Mouse (Mus musculus): Measurements from ENCODE around the gene Ydjc. TPM values are rescaled to one million over a fixed set of nuclear protein-coding genes. Genes with fewer than 3 reads are reported as not detected.
A peak's percentile ranks its signal among the peaks of the same experiment; 100 is the strongest.

Ydjc gene
- polyA plus RNA-seq, 1 experiment from 2014 or later, result 9.1 TPM

DNA sequence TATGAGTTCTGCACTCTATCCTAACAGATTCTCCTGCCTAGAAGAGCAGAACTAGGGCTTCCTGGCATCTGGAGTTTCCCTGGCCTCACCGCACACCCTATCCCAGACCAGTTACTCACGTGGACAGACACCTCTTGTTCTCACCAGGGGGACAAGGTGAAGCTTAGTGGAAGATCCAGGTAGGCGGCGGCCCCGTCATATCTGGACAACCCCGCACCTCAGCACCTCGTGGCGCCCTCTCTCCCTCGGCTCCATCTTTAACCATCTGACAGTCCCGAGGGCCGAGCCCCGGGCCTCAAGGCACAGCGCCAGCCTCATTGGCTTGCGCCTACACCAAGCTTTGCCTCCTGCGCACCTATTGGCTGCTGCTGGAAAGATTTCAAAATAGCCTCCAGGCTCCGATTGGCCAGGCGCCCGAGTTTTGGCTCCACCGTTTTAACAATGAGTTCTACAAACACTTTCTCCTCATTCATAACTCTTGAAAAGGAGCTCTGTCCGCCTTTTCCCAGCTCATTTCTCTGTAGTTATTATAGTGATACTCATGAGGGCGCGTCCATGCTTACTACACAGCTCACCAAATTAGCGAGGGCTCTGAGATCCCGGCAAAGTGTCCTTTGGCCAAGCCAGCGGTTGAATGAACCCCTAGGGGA lies 19.4 kb upstream of the Ydjc start, which contains the start of gene 2610318N02Rik:
TSS of gene 2610318N02Rik (minus strand) at position 297 of the 650 bp plus-strand sequence.
- peak within 1 kb of the TSS; percentile 71 for H3K27ac ChIP-seq (ENCODE audit: low read depth, low read length)
- WGBS, result under 1% methylated on average over 25 of the region's 25 CpGs
- H3K9me3 ChIP-seq (ENCODE audit: control insufficient read depth, low read length), result no peaks in the 10 kb centered on the region
- H3K4me1 ChIP-seq (ENCODE audit: control insufficient read depth, insufficient read depth, low read length), result peaks cover 12% of the 10 kb centered on the region; the same call in 1 of the 2 replicates
- peaks cover 23% of the 10 kb centered on the region for H3K36me3 ChIP-seq (ENCODE audit: control insufficient read depth, insufficient read depth, low read length)
- H3K9ac ChIP-seq (ENCODE audit: low read depth, low read length), result peak within 1 kb of the TSS; percentile 86
- peak; percentile 95 for ATAC-seq (ENCODE audit: low FRiP score, low TSS enrichment)
- peak within 1 kb of the TSS; percentile 81 for H3K4me2 ChIP-seq (replicated peaks; ENCODE audit: low read depth, low read length)
- H3K4me3 ChIP-seq (ENCODE audit: low read length), result peak within 1 kb of the TSS; percentile 65
- no peaks in the 10 kb centered on the region for H3K27me3 ChIP-seq (ENCODE audit: control insufficient read depth, insufficient read depth, low read length)

GRCm38 (mm10) chr16:17127292-17127691 lies 17.1 kb upstream of the Ydjc start:
- ATAC-seq (ENCODE audit: low FRiP score, low TSS enrichment), result no peak
- Histone ChIP-seq H3K27ac (ENCODE audit: low read depth, low read length) (no peak overlapping the region), H3K9me3 (ENCODE audit: control insufficient read depth, low read length) (no peaks in the 10 kb centered on the region), H3K4me3 (ENCODE audit: low read length) (no peak overlapping the region), H3K36me3 (ENCODE audit: control insufficient read depth, insufficient read depth, low read length) (peaks cover 6% of the 10 kb centered on the region; the same call in 1 of the 2 replicates), H3K27me3 (ENCODE audit: control insufficient read depth, insufficient read depth, low read length) (no peaks in the 10 kb centered on the region), H3K9ac (ENCODE audit: low read depth, low read length) (no peak overlapping the region), H3K4me2 (replicated peaks; ENCODE audit: low read depth, low read length) (no peak overlapping the region), H3K4me1 (ENCODE audit: control insufficient read depth, insufficient read depth, low read length) (peaks cover 12% of the 10 kb centered on the region; the same call in 1 of the 2 replicates)
- WGBS, result 93% methylated on average over 1 of the region's 1 CpGs

GRCm38 (mm10) chr16:17131191-17132088 lies 13.0 kb upstream of the Ydjc start:
- Histone ChIP-seq H3K4me3 (ENCODE audit: low read length) (peak overlapping the region; percentile 73), H3K27me3 (ENCODE audit: control insufficient read depth, insufficient read depth, low read length) (no peaks in the 10 kb centered on the region), H3K4me2 (replicated peaks; ENCODE audit: low read depth, low read length) (peak overlapping the region; percentile 93), H3K9me3 (ENCODE audit: control insufficient read depth, low read length) (no peaks in the 10 kb centered on the region), H3K36me3 (ENCODE audit: control insufficient read depth, insufficient read depth, low read length) (no peaks in the 10 kb centered on the region), H3K27ac (ENCODE audit: low read depth, low read length) (peak overlapping the region; percentile 47; the same call in 1 of the 2 replicates), H3K4me1 (ENCODE audit: control insufficient read depth, insufficient read depth, low read length) (no peaks in the 10 kb centered on the region; the same call in 1 of the 2 replicates), H3K9ac (ENCODE audit: low read depth, low read length) (peak overlapping the region; percentile 77)
- peak; percentile 2 for ATAC-seq (ENCODE audit: low FRiP score, low TSS enrichment)
- 4% methylated on average over 43 of the region's 43 CpGs for WGBS

DNA sequence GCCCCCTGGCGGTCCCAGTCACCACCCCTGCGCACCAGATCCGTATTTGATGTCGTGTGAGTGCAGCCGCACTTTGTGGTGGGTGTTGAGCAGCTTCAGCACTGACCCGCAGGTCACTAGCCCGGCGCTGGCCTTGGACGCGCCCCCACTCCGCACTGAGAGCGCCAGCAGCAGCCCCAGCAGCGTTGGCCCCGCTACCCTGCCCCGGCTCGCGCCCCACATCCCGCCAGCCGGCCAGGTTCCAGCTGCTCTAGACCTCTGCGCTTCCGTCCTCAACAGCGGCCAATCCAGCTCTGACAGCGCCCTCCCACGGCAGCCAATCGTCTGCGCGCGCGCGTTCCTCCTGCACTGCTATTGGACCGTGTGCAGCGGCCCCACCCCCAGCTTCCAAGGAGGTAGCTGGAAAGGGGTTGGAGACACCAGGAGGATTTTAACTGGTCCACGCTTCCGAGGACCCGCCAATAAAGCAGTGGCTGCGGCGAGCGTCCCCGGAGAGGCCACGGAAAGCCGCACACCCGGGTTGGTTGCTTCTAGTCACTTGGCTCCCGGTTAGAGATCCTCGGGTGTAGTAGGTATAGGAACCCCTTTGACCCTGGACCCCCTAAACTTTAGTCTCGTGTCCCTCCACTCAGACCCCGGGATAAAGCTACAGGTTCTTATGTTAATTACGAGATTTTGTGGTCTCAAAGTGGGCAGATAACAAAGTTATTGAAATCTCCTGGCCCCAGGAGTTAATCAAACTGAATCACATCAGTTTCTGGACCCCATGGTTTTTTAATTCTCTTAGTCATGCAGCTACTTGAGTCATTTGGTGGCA lies 12.1 kb upstream of the Ydjc start, which contains the start of gene Sdf2l1:
TSS of gene Sdf2l1 (minus strand) at position 295 of the 817 bp plus-strand sequence.
- H3K27ac ChIP-seq (ENCODE audit: low read depth, low read length), result peak within 1 kb of the TSS; percentile 47; the same call in 1 of the 2 replicates
- H3K4me3 ChIP-seq (ENCODE audit: low read length), result peak within 1 kb of the TSS; percentile 73
- WGBS, result under 1% methylated on average over 46 of the region's 47 CpGs
- ATAC-seq (ENCODE audit: low FRiP score, low TSS enrichment), result peak; percentile 98
- peak within 1 kb of the TSS; percentile 93 for H3K4me2 ChIP-seq (replicated peaks; ENCODE audit: low read depth, low read length)
- H3K27me3 ChIP-seq (ENCODE audit: control insufficient read depth, insufficient read depth, low read length), result no peaks in the 10 kb centered on the region
- no peaks in the 10 kb centered on the region for H3K36me3 ChIP-seq (ENCODE audit: control insufficient read depth, insufficient read depth, low read length)
- peak within 1 kb of the TSS; percentile 77 for H3K9ac ChIP-seq (ENCODE audit: low read depth, low read length)
- H3K4me1 ChIP-seq (ENCODE audit: control insufficient read depth, insufficient read depth, low read length), result no peaks in the 10 kb centered on the region; the same call in 1 of the 2 replicates
- no peaks in the 10 kb centered on the region for H3K9me3 ChIP-seq (ENCODE audit: control insufficient read depth, low read length)

GRCm38 (mm10) chr16:17132906-17133200 lies 11.6 kb upstream of the Ydjc start:
- Histone ChIP-seq H3K4me1 (ENCODE audit: control insufficient read depth, insufficient read depth, low read length) (no peaks in the 10 kb centered on the region; the same call in 1 of the 2 replicates), H3K27ac (ENCODE audit: low read depth, low read length) (no peak overlapping the region), H3K27me3 (ENCODE audit: control insufficient read depth, insufficient read depth, low read length) (no peaks in the 10 kb centered on the region), H3K9ac (ENCODE audit: low read depth, low read length) (peak overlapping the region; percentile 5), H3K4me2 (replicated peaks; ENCODE audit: low read depth, low read length) (peak overlapping the region; percentile 93), H3K36me3 (ENCODE audit: control insufficient read depth, insufficient read depth, low read length) (no peaks in the 10 kb centered on the region), H3K4me3 (ENCODE audit: low read length) (peak overlapping the region; percentile 73), H3K9me3 (ENCODE audit: control insufficient read depth, low read length) (no peaks in the 10 kb centered on the region)
- peak; percentile 11; the same call in 1 of the 2 replicates for ATAC-seq (ENCODE audit: low FRiP score, low TSS enrichment)
- 25% methylated on average over 7 of the region's 7 CpGs for WGBS

DNA sequence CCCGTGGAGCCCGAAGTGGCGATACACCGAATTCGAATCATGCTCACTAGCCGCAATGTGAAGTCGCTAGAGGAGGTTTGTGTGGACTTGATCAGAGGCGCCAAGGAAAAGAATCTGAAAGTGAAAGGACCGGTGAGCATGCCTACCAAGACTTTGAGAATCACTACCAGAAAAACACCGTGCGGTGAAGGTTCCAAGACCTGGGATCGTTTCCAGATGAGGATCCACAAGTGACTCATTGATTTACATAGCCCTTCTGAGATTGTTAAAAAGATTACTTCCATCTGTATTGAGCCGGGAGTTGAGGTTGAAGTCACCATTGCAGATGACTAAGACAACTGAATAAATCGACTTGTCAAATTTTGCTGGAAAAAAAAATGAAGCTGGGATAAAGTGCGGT lies 7.1 kb upstream of the Ydjc start:
- no peak overlapping the region for H3K4me3 ChIP-seq (ENCODE audit: low read length)
- H3K4me2 ChIP-seq (replicated peaks; ENCODE audit: low read depth, low read length), result no peak overlapping the region
- ATAC-seq (ENCODE audit: low FRiP score, low TSS enrichment), result no peak
- no peaks in the 10 kb centered on the region for H3K4me1 ChIP-seq (ENCODE audit: control insufficient read depth, insufficient read depth, low read length)
- H3K27me3 ChIP-seq (ENCODE audit: control insufficient read depth, insufficient read depth, low read length), result no peaks in the 10 kb centered on the region
- H3K27ac ChIP-seq (ENCODE audit: low read depth, low read length), result no peak overlapping the region
- H3K36me3 ChIP-seq (ENCODE audit: control insufficient read depth, insufficient read depth, low read length), result no peaks in the 10 kb centered on the region
- 87% methylated on average over 15 of the region's 15 CpGs for WGBS
- no peak overlapping the region for H3K9ac ChIP-seq (ENCODE audit: low read depth, low read length)
- no peaks in the 10 kb centered on the region for H3K9me3 ChIP-seq (ENCODE audit: control insufficient read depth, low read length)

DNA sequence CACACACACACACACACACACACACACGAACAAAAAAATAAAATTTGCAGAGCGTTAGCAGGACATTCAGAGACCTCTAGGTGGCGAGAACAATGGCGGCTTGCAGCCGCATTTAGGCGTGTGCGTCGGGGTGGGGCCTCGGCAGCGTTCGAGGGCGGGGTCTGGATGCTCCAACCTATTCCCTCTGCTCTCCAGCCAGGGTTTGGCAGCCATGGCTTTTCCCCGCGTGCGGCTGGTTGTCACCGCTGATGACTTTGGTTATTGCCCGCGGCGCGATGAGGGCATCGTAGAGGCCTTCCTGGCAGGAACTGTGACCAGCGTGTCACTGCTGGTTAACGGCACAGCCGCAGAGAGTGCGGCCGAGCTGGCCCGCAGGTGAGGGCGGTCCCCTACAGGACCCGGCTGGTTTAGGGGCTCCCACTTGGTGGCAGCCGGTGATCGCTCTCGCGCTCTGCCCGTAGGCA lies 2.4 kb downstream of the Ydjc start, which contains the start of gene Ccdc116:
TSS of gene Ccdc116 (minus strand) at position 458 of the 464 bp plus-strand sequence.
- H3K4me2 ChIP-seq (replicated peaks; ENCODE audit: low read depth, low read length), result peak within 1 kb of the TSS; percentile 85
- no peaks in the 10 kb centered on the region for H3K9me3 ChIP-seq (ENCODE audit: control insufficient read depth, low read length)
- peak within 1 kb of the TSS; percentile 19 for H3K9ac ChIP-seq (ENCODE audit: low read depth, low read length)
- WGBS, result under 1% methylated on average over 34 of the region's 34 CpGs
- no peaks in the 10 kb centered on the region for H3K27me3 ChIP-seq (ENCODE audit: control insufficient read depth, insufficient read depth, low read length)
- peak; percentile 83 for ATAC-seq (ENCODE audit: low FRiP score, low TSS enrichment)
- peaks cover 11% of the 10 kb centered on the region for H3K4me1 ChIP-seq (ENCODE audit: control insufficient read depth, insufficient read depth, low read length)
- H3K36me3 ChIP-seq (ENCODE audit: control insufficient read depth, insufficient read depth, low read length), result no peaks in the 10 kb centered on the region; the same call in 1 of the 2 replicates
- H3K27ac ChIP-seq (ENCODE audit: low read depth, low read length), result no peak within 1 kb of the TSS
- H3K4me3 ChIP-seq (ENCODE audit: low read length), result peak within 1 kb of the TSS; percentile 42

GRCm38 (mm10) chr16:17147391-17147929 lies 3.0 kb downstream of the Ydjc start:
- no peak overlapping the region for H3K27ac ChIP-seq (ENCODE audit: low read depth, low read length)
- peaks cover 11% of the 10 kb centered on the region for H3K4me1 ChIP-seq (ENCODE audit: control insufficient read depth, insufficient read depth, low read length)
- peak; percentile 6; the same call in 1 of the 2 replicates for ATAC-seq (ENCODE audit: low FRiP score, low TSS enrichment)
- peak overlapping the region; percentile 42 for H3K4me3 ChIP-seq (ENCODE audit: low read length)
- H3K36me3 ChIP-seq (ENCODE audit: control insufficient read depth, insufficient read depth, low read length), result peaks cover 6% of the 10 kb centered on the region
- under 1% methylated on average over 41 of the region's 41 CpGs for WGBS
- peak overlapping the region; percentile 85 for H3K4me2 ChIP-seq (replicated peaks; ENCODE audit: low read depth, low read length)
- H3K9me3 ChIP-seq (ENCODE audit: control insufficient read depth, low read length), result no peaks in the 10 kb centered on the region
- H3K9ac ChIP-seq (ENCODE audit: low read depth, low read length), result peak overlapping the region; percentile 19
- no peaks in the 10 kb centered on the region for H3K27me3 ChIP-seq (ENCODE audit: control insufficient read depth, insufficient read depth, low read length)

Data from kidney, embryonic 14.5 days (tissue).